Mouse (Mus musculus) G1E (cell line): ENCODE measurements at regions not wholly inside any gene's neighbourhood (a gene's known extent, or its start where the extent isn't known, plus 50 kb on each side); places are given as distances from the start of the nearest gene placed in this dataset.

Experiments used
- ATAC-seq: 2 replicates; pipeline ENCODE4 v1.8.0; 2016; ENCODE audit warnings: mild to moderate bottlenecking; ENCODE audit not compliant: insufficient number of reproducible peaks, poor library complexity, low FRiP score, severe bottlenecking; ENCODE audit errors: extremely low read depth
- DNase-seq: peaks from one replicate; pipeline ENCODE4 v3.0.0; 2012; ENCODE audit warnings: low spot score
- H3K27me3 ChIP-seq: 2 replicates; pipeline ENCODE4 v1.6.1; 2012; ENCODE audit warnings: mild to moderate bottlenecking, low read length, inconsistent platforms; ENCODE audit not compliant: insufficient read depth
- H3K36me3 ChIP-seq: replicated peaks from 2 replicates; pipeline ENCODE3; 2012; ENCODE audit warnings: mild to moderate bottlenecking, inconsistent platforms
- H3K4me1 ChIP-seq: 2 replicates; pipeline ENCODE4 v1.6.1; 2012; ENCODE audit warnings: low read depth, low read length, inconsistent platforms, mixed read lengths; ENCODE audit not compliant: insufficient read depth
- H3K4me3 ChIP-seq: 2 replicates; pipeline ENCODE4 v1.5.1; 2012; ENCODE audit warnings: low read depth, mild to moderate bottlenecking, inconsistent platforms, low read length, moderate library complexity, mixed read lengths
- H3K9me3 ChIP-seq: replicated peaks from 2 replicates; pipeline ENCODE4 v1.6.1; 2012; ENCODE audit warnings: inconsistent platforms
- CTCF ChIP-seq: IDR thresholded peaks from 2 replicates; pipeline ENCODE4 v1.5.1; 2012; ENCODE audit warnings: low read depth, low read length, inconsistent platforms, mixed read lengths
- GATA1 ChIP-seq: IDR thresholded peaks from 2 replicates; pipeline ENCODE4 v1.6.1; 2012; ENCODE audit warnings: borderline replicate concordance, low read length, inconsistent platforms, mixed read lengths
- GATA2 ChIP-seq: IDR thresholded peaks from 2 replicates; pipeline ENCODE4 v1.6.1; 2012; ENCODE audit warnings: low read depth, low read length, inconsistent platforms, borderline replicate concordance
- POLR2AphosphoS5 ChIP-seq: IDR thresholded peaks from 2 replicates; pipeline ENCODE4 v1.6.1; 2012; ENCODE audit warnings: low read depth, low read length, inconsistent platforms; ENCODE audit not compliant: insufficient replicate concordance
- TAL1 ChIP-seq: conservative IDR thresholded peaks from 2 replicates; pipeline ENCODE4 v1.6.1; 2012; ENCODE audit warnings: low read depth, low read length, inconsistent platforms, mixed read lengths

DNA sequence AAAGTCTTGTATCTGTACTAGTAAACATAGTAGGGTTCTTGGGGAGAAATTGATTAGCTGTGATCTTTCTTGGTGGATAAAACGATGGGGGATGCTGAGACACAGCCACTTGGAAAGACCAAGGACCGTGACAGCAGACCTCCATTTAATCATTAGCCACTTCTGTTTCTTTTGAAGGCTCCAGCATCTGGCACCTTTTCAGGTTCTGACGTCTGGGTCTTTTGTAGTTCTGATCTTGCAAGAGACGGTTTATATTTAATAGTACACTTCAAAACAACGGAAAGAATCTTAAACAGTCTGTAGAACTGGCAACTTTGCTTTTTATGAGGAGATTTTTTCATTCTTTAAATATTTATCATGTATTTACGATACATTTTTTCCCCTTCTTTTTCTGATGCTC, 116.6 kb upstream of the 9330182O14Rik start:
- Histone ChIP-seq H3K4me3 (no peak overlapping the region), H3K36me3 (no peaks in the 10 kb centered on the region), H3K27me3 (0 out of 2 replicates have a peak, but pooled peaks cover 3% of the 10 kb centered on the region), H3K4me1 (no peaks in the 10 kb centered on the region), H3K9me3 (no peaks in the 10 kb centered on the region)
- TF ChIP-seq CTCF (no peak), POLR2AphosphoS5 (no peak), GATA2 (no peak), TAL1 (no peak), GATA1 (no peak)
- ATAC-seq (no peak), DNase-seq (no peak)

DNA sequence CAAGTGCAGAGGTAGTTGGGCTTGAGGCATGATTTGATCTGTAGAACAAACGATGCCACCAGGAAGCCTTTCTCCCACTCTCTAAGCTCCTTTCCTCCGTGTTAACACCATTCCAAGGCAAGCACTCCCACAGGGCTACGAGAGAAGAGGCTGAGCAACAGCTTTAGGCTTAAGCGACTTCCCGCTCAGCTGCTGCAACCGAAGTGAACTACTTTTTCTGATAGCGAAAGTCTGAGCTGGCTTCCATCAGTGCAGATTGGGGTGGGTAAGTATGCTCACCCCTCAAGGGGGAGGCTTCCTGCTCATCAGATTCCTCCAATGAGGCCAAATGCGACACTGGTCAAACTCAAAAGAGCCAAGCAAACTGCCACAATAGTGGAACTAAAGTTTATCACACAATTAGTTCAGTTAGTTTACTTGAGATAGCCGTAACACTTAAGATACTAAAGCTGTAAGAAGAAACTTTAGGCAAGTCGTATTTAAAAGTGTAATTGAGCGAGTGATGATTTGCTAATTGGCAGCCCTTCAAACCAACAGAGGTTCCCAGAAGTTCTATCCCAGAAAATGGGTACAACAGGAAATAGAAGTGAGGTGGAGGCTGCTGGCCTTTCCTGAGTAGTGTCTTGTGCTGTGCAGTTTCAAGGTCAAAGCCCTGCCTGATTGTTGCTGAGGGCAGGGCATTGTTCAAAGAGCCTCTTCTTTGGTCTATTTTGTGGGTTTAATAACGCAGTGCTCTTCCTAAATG, 115.9 kb upstream of the 9330182O14Rik start:
- DNase-seq (no peak), ATAC-seq (no peak)
- no peak for TF ChIP-seq GATA2
- TF ChIP-seq POLR2AphosphoS5: no peak
- TF ChIP-seq GATA1: no peak
- TF ChIP-seq CTCF: no peak
- H3K4me3 ChIP-seq: no peak overlapping the region
- H3K9me3 ChIP-seq: no peaks in the 10 kb centered on the region
- 0 out of 2 replicates have a peak, but pooled peaks cover 3% of the 10 kb centered on the region for H3K27me3 ChIP-seq
- no peaks in the 10 kb centered on the region for H3K36me3 ChIP-seq
- H3K4me1 ChIP-seq: no peaks in the 10 kb centered on the region

DNA sequence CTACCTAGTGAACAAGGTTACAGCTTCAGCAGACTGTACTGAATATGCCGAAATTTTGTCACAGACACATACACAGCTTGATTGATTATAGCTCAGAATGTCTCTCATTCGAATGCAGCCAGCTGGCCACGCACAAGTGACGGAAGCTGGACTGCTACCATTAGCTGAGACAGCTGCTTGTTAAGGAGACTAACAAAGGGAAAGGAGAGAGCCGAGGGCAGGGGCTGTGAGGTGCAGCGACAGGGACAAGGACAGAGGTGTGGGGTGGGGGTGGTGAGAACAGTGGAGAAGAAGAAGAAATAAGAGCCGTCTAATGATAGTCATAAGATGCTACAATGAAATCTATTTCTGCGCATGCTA, 115.4 kb upstream of the 9330182O14Rik start:
- Histone ChIP-seq H3K36me3 (no peaks in the 10 kb centered on the region), H3K4me1 (no peaks in the 10 kb centered on the region), H3K9me3 (no peaks in the 10 kb centered on the region), H3K4me3 (no peak overlapping the region), H3K27me3 (0 out of 2 replicates have a peak, but pooled peaks cover 3% of the 10 kb centered on the region)
- DNase-seq (no peak), ATAC-seq (no peak)
- TF ChIP-seq GATA1 (no peak), POLR2AphosphoS5 (no peak), GATA2 (no peak), TAL1 (no peak), CTCF (no peak)

DNA sequence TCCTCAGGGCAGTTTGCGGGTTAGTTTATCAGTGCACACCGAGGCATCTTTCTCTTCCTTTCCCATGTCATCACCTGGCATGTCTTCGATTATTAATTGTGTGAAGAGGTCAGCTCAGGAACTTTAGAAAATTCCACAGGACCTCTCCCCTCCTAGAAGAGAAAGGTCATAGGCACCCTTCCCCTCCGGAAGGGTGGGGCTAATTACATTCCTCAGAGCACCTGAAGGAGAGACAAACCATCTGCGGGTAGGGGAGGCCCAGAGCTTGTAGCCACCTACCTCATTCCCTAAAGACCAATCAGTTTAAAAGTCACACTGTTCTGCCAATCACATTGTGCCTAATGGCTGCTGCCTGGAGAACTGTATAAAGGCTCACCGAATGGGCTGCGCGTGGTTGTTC, 114.9 kb upstream of the 9330182O14Rik start:
- ATAC-seq: no peak
- DNase-seq: no peak
- Histone ChIP-seq H3K9me3 (no peaks in the 10 kb centered on the region), H3K4me3 (no peak overlapping the region), H3K36me3 (no peaks in the 10 kb centered on the region), H3K4me1 (no peaks in the 10 kb centered on the region), H3K27me3 (0 out of 2 replicates have a peak, but pooled peaks cover 3% of the 10 kb centered on the region)
- TF ChIP-seq CTCF (no peak), TAL1 (no peak), GATA1 (no peak), GATA2 (no peak), POLR2AphosphoS5 (no peak)

DNA sequence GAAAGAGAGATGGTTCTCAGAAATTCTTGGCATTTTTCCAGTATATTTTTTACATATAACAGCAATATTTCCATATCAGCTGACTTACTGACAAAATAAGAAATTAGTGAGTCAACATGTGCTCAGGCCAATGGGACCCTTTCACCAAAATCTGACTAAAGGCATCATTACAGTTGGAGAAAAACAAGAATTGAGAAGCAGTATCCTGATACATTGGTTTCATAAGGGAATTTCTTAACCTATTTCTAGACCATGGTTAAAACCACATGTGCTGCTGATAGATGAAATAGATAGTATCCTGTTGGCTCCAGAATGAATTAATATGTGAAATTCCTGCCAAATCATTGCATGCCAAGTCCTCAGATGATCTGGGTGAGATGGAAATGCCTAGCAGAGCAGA, 114.1 kb upstream of the 9330182O14Rik start:
- no peak overlapping the region for H3K4me3 ChIP-seq
- H3K27me3 ChIP-seq: 0 out of 2 replicates have a peak, but pooled peaks cover 3% of the 10 kb centered on the region
- DNase-seq (no peak), ATAC-seq (no peak)
- no peaks in the 10 kb centered on the region for H3K4me1 ChIP-seq
- H3K9me3 ChIP-seq: no peaks in the 10 kb centered on the region
- no peaks in the 10 kb centered on the region for H3K36me3 ChIP-seq
- TF ChIP-seq CTCF (no peak), POLR2AphosphoS5 (no peak), TAL1 (no peak), GATA1 (no peak), GATA2 (no peak)

DNA sequence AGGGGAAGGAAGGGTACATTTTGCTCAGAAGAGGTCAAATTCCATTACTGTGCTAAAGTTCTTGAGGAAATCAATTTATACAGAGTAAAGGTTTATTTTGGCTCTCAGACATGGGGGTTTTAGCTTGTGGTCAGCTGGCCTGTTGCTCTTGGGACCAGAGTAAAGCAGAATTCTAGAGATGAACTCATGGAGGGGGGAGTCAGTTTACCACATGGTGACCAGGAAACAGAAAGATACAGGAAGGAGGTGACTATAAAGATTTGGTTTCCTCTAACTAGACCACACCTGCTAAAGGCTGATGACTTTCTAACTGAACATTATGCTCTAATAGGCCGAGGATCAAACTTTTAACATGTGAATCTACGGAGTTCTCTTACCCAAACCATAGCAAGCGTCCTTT, 113.5 kb upstream of the 9330182O14Rik start:
- no peaks in the 10 kb centered on the region for H3K36me3 ChIP-seq
- H3K4me3 ChIP-seq: no peak overlapping the region
- no peaks in the 10 kb centered on the region for H3K4me1 ChIP-seq
- ATAC-seq (no peak), DNase-seq (no peak)
- no peaks in the 10 kb centered on the region for H3K9me3 ChIP-seq
- H3K27me3 ChIP-seq: 0 out of 2 replicates have a peak, but pooled peaks cover 3% of the 10 kb centered on the region
- TF ChIP-seq GATA1 (no peak), POLR2AphosphoS5 (no peak), TAL1 (no peak), CTCF (no peak), GATA2 (no peak)

DNA sequence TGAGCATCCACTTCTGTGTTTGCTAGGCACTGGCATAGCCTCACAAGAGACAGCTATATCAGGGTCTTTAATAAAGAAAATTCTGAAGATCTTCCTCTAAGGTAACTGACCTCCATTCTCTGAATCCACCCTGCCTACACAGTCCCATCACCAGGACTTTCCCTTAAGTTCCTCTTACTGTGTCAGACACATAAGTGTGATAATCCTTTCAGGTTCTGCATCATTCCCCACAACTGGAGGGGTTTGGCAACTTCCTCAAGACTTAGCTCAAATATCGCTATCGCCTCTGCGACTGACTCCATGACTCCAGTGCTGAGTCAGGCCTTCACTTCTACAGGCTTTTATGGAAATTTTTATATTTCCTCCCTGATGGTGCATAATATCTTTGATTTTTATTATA, 111.0 kb upstream of the 9330182O14Rik start:
- H3K36me3 ChIP-seq: no peaks in the 10 kb centered on the region
- no peaks in the 10 kb centered on the region for H3K4me1 ChIP-seq
- no peak for DNase-seq
- H3K4me3 ChIP-seq: no peak overlapping the region
- 0 out of 2 replicates have a peak, but pooled peaks cover 3% of the 10 kb centered on the region for H3K27me3 ChIP-seq
- H3K9me3 ChIP-seq: no peaks in the 10 kb centered on the region
- no peak for ATAC-seq
- TF ChIP-seq GATA2 (no peak), TAL1 (no peak)
